Mouse (Mus musculus) stomach, embryonic 16.5 days (tissue): ENCODE measurements around the gene Rps6ka1. TPM values are rescaled to one million over a fixed set of nuclear protein-coding genes. Genes with fewer than 3 reads are reported as not detected.

Source experiments
- ATAC-seq: fragments of 200-750 bp; cut with Nextera tagmentation; 2 replicates; pipeline ENCODE4 v1.8.0; 2017; ENCODE audit warnings: moderate number of reproducible peaks, moderate TSS enrichment; ENCODE audit not compliant: insufficient read depth, low FRiP score
- H3K27ac ChIP-seq: fragments of 300-500 bp; sonication (generic); 2 replicates; pipeline ENCODE4 v1.5.1; 2014; ENCODE audit warnings: low read length
- H3K27me3 ChIP-seq: fragments of 300-500 bp; sonication (generic); 2 replicates; pipeline ENCODE4 v1.6.1; 2014; ENCODE audit warnings: low read length, control low read depth, mixed read lengths; ENCODE audit not compliant: control insufficient read depth, insufficient read depth
- H3K36me3 ChIP-seq: fragments of 300-500 bp; sonication (generic); 2 replicates; pipeline ENCODE4 v1.6.1; 2014; ENCODE audit warnings: low read length; ENCODE audit not compliant: control insufficient read depth, insufficient read depth
- H3K4me1 ChIP-seq: fragments of 300-500 bp; sonication (generic); 2 replicates; pipeline ENCODE4 v1.6.1; 2014; ENCODE audit warnings: low read length, control low read depth, mixed read lengths; ENCODE audit not compliant: control insufficient read depth, insufficient read depth
- H3K4me2 ChIP-seq: fragments of 300-500 bp; sonication (generic); 2 replicates; pipeline ENCODE4 v1.6.1; 2014; ENCODE audit warnings: low read depth, low read length, mixed read lengths
- H3K4me3 ChIP-seq: fragments of 300-500 bp; sonication (generic); replicated peaks from 2 replicates; pipeline ENCODE4 v1.5.1; 2014; ENCODE audit warnings: mild to moderate bottlenecking, low read length
- H3K9ac ChIP-seq: fragments of 300-500 bp; sonication (generic); 2 replicates; pipeline ENCODE4 v1.6.1; 2014; ENCODE audit warnings: low read length
- H3K9me3 ChIP-seq: fragments of 300-500 bp; sonication (generic); replicated peaks from 2 replicates; pipeline ENCODE4 v1.6.1; 2016; ENCODE audit warnings: low read length, control low read depth; ENCODE audit not compliant: control insufficient read depth
- WGBS: fragments of 180-500 bp; shearing (Covaris S2); extraction: QIAGEN DNeasy Blood & Tissue Kit; methylation state at CpG from one replicate; pipeline ENCODE4 v1.1.7; 2014; 5-methylcytosine and 5-hydroxymethylcytosine counted together
- polyA plus RNA-seq: library from polyadenylated mRNA; unstranded; fragments of >200 nt; fragmentation: Nextera tagmentation; extraction: Ambion mirVana; gene quantifications from 2 replicates; pipeline ENCODE4 v1.2.1, GENCODE M21; 2015

Rps6ka1 gene
- polyA plus RNA-seq, 1 experiment from 2014 or later = 69.2 TPM

DNA sequence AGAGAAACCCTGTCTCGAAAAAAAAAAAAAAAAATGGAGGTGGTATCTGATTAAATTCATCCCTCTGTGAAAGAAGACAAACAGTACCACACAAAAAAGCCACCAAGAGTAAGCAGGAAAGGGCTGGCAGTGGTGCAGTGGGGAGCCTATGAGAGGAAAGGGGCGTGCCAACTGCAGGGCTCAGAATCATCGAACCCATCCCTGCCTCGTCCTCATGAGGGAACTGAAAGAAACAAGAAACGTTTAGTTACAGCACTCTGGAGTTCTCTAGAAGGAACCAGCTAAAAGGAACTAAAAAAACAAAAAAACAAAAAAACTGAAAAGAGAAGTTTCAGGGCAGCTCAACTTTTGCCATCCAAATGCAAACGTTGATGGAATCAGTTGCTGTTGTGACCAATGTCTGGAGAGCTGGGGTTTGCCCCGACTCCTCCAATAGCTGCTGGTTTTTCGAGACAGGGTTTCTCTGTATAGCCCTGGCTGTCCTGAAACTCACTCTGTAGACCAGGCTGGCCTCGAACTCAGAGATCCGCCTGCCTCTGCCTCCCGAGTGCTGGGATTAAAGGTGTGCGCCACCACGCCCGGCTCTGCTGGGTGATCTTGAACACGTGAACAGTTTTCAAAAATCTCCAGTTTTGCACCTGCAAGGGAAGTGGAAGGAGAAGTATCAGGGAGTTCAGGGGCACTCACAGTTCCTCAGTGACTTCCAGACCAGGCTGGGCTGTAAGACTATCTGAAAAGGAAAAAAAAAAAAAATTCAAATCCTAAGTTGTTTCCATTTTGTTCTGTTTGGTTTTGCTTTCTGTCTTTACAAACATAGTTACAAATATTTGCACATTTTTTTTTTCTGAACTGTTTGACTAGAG is 83.0 kb downstream of the Rps6ka1 start:
- Histone ChIP-seq H3K4me3 (no peak overlapping the region), H3K9ac (no peak overlapping the region), H3K27me3 (no peaks in the 10 kb centered on the region), H3K4me1 (no peaks in the 10 kb centered on the region), H3K36me3 (no peaks in the 10 kb centered on the region), H3K9me3 (no peaks in the 10 kb centered on the region), H3K27ac (no peak overlapping the region), H3K4me2 (no peak overlapping the region)
- 68% methylated on average over 15 of the region's 15 CpGs for WGBS
- no peak for ATAC-seq

DNA sequence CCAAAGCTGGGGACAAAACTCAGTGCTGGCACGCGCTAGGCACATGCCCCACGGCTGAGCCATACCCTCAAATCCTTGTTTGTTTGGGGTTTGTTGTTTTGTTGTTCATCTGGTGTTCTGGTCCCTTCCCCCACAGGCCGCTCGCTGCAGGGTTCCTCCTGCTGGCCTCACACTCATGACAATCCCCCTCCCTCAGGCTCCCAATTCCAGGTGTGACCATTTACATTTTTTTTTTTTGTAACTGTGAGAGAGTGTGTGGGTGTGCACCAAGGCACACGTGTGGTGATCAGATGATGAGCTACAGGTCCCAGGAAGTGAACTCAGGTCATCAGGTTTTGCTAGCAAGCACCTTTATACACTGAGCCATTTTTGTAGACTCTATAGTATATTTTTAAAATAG is 87.0 kb downstream of the Rps6ka1 start:
- WGBS = 21% methylated on average over 6 of the region's 6 CpGs
- ATAC-seq = no peak
- H3K9me3 ChIP-seq = no peaks in the 10 kb centered on the region

More for the DNA sequence above, 87.0 kb downstream of the Rps6ka1 start:
- Histone ChIP-seq H3K9ac (no peak overlapping the region), H3K4me2 (no peak overlapping the region), H3K4me3 (no peak overlapping the region), H3K27ac (no peak overlapping the region), H3K27me3 (no peaks in the 10 kb centered on the region), H3K4me1 (no peaks in the 10 kb centered on the region), H3K36me3 (no peaks in the 10 kb centered on the region)

Other genes starting within 250 kb of the Rps6ka1 start
- gene Zdhhc18, start 237.6 kb downstream of the Rps6ka1 start, polyA plus RNA-seq = 2.0 and 3.4 TPM in 2 replicates
- gene Pigv, start 215.2 kb downstream of the Rps6ka1 start, polyA plus RNA-seq = 17.9 and 20.1 TPM in 2 replicates
- 25.0 and 26.1 TPM in 2 replicates for gene Arid1a, start 131.0 kb downstream of the Rps6ka1 start, polyA plus RNA-seq
- gene Hmgn2, start 80.9 kb upstream of the Rps6ka1 start, polyA plus RNA-seq = 1,639 and 1,753 TPM in 2 replicates
- gene Dhdds, start 113.1 kb upstream of the Rps6ka1 start, polyA plus RNA-seq = 43.0 and 45.8 TPM in 2 replicates
- gene Lin28a, start 131.0 kb upstream of the Rps6ka1 start, polyA plus RNA-seq = 0.13 and 0.22 TPM in 2 replicates
- gene Zfp683, start 166.0 kb upstream of the Rps6ka1 start, polyA plus RNA-seq = not detected in 2 replicates
- gene Crybg2, start 173.0 kb upstream of the Rps6ka1 start, polyA plus RNA-seq = 19.3 and 26.8 TPM in 2 replicates
- gene Cd52, start 207.3 kb upstream of the Rps6ka1 start, polyA plus RNA-seq = 25.8 and 44.2 TPM in 2 replicates
- gene Ubxn11, start 214.8 kb upstream of the Rps6ka1 start, polyA plus RNA-seq = 6.4 and 7.0 TPM in 2 replicates
- gene Sh3bgrl3, start 241.0 kb upstream of the Rps6ka1 start, polyA plus RNA-seq = 397 and 438 TPM in 2 replicates